Mouse (Mus musculus): ENCODE data around the gene Dusp6. TPM values are rescaled to one million over a fixed set of nuclear protein-coding genes. Genes with fewer than 3 reads are reported as not detected.

The Dusp6 gene
- polyA plus RNA-seq, 1 experiment from 2014 or later = 34.1 TPM

DNA sequence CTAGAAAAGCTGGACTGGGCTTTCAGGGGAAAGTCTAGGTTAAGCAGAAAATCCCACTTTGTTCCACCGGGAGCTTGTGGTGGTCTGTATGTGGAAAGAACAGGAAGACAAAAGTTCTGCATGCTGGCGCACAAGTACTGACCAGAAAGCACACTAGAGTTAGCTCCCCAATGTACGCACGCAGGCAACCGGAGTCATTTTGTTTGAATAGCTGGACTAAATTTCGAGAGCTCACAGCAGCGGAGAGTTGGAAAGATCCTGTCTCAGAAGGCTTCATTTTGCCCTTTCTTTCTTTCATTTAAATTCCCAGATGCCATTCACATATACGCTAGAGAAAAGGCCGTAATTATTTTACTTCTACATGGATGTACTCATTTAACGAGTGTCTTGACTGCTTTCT is 20.3 kb upstream of the Dusp6 start:
- ATAC-seq (no peak), DNase-seq (ENCODE audit: low spot score) (no peak)
- Histone ChIP-seq H3K4me3 (ENCODE audit: low read depth, low read length) (no peak overlapping the region), H3K36me3 (ENCODE audit: control insufficient read depth, insufficient read depth, low read length) (no peaks in the 10 kb centered on the region), H3K9me3 (replicated peaks; ENCODE audit: control insufficient read depth, low read length) (no peaks in the 10 kb centered on the region), H3K4me1 (ENCODE audit: control insufficient read depth, insufficient read depth, low read length) (no peaks in the 10 kb centered on the region), H3K27ac (ENCODE audit: low read depth, low read length) (no peak overlapping the region), H3K27me3 (replicated peaks; ENCODE audit: control insufficient read depth, insufficient read depth, low read length) (no peaks in the 10 kb centered on the region), H3K9ac (ENCODE audit: low read length) (no peak overlapping the region), H3K4me2 (ENCODE audit: low read length) (no peak overlapping the region)
- WGBS = 39% methylated on average over 10 of the region's 10 CpGs

DNA sequence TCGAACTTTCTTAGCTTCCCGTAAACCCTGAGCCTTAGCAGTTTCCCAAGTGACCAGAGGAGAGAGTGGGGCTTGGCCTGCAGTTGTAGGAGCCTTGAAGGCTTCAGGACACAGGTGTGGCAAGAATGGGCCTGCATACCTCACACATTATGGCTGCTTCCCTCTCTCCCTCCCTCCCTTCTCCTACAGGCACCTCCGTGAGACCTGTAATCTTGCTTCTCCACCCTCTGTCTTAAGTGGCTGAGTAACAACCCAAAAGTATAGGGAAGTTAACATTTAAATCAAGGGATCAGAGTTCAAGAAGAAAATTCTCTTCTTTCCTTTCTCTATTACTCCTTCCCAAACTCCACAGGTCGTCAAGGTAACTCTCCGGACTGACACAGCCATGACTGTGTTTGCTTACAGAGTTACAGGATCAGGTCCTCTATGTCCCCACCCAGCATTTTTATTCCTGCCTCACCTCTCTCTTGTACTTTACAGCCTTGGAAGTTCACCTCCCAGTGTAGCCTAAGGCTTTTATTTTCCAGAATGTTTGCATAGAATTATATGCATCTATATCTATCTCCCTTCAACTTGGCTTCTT is 19.0 kb upstream of the Dusp6 start:
- no peaks in the 10 kb centered on the region for H3K9me3 ChIP-seq (replicated peaks; ENCODE audit: control insufficient read depth, low read length)
- H3K27me3 ChIP-seq (replicated peaks; ENCODE audit: control insufficient read depth, insufficient read depth, low read length) = no peaks in the 10 kb centered on the region
- no peaks in the 10 kb centered on the region for H3K36me3 ChIP-seq (ENCODE audit: control insufficient read depth, insufficient read depth, low read length)
- H3K27ac ChIP-seq (ENCODE audit: low read depth, low read length) = no peak overlapping the region
- ATAC-seq (no peak), DNase-seq (ENCODE audit: low spot score) (no peak)
- WGBS = 70% methylated on average over 5 of the region's 5 CpGs
- no peak overlapping the region for H3K4me3 ChIP-seq (ENCODE audit: low read depth, low read length)
- no peak overlapping the region for H3K9ac ChIP-seq (ENCODE audit: low read length)
- no peaks in the 10 kb centered on the region for H3K4me1 ChIP-seq (ENCODE audit: control insufficient read depth, insufficient read depth, low read length)
- no peak overlapping the region for H3K4me2 ChIP-seq (ENCODE audit: low read length)

DNA sequence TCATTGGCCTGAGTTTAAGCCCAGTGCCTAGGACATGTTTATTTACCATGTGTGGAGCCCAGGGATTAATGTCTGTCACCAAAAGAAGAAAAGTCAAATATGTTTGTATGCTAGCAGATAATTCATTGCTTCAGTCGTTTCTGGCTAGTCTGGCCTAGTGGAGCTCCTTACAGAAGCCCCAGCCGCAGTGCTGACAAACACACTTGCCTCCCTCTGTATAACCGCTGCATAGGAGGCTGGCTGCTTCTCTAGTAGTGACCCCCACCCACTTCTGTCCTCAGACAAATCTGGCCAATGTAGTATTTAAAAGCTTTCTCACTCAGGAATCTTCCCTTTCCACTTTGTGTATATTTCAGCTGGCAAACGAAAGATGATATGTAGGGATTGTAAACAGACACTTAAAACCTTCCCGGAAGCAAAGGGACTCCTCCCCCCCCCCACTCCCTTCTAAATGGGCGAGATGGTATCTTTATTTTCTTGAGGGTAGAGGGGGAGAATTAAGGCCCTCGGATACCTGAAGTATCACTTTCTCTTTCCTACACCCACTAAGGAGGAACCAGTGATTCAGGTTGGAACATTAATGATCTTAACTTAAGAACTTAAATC is 18.3 kb upstream of the Dusp6 start:
- ATAC-seq = no peak

DNA sequence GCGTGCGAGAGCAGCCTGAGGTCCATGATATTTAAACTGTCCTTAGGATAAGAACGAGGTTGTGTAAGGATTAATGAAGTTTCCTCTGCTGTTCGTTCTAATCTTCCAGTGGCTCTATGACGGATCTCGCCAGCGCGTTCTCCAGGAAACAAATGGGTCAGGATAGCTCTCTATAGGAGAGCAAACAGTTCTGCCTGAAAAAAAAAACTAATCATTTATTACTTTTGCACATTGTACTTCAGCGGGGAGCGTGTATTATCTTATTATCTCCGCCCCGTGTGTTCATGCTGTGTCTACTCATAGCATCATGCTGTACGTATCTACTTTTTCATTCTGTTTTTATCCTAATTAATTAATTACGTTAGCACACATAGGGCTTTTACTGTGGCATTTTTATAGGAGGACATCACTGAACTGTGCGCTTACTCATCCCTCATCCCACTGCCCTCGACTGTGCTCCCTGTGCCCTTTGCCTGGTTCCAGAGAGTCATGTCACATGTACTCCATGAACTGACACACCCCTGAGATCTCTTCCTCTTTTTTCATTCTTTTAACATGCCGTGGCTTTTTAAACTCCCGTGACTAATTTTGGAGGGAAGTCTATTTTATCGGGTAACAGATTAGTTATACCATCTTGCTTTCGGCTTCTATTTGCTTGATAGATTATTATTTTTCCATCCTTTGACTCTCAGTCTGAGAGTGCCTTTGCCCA is 16.1 kb upstream of the Dusp6 start:
- H3K36me3 ChIP-seq (ENCODE audit: control insufficient read depth, insufficient read depth, low read length) = no peaks in the 10 kb centered on the region
- no peaks in the 10 kb centered on the region for H3K9me3 ChIP-seq (replicated peaks; ENCODE audit: control insufficient read depth, low read length)
- WGBS = 85% methylated on average over 20 of the region's 20 CpGs
- no peaks in the 10 kb centered on the region for H3K27me3 ChIP-seq (replicated peaks; ENCODE audit: control insufficient read depth, insufficient read depth, low read length)
- no peaks in the 10 kb centered on the region for H3K4me1 ChIP-seq (ENCODE audit: control insufficient read depth, insufficient read depth, low read length)
- no peak overlapping the region for H3K27ac ChIP-seq (ENCODE audit: low read depth, low read length)
- ATAC-seq = no peak
- DNase-seq (ENCODE audit: low spot score) = no peak
- no peak overlapping the region for H3K4me2 ChIP-seq (ENCODE audit: low read length)
- no peak overlapping the region for H3K4me3 ChIP-seq (ENCODE audit: low read depth, low read length)
- H3K9ac ChIP-seq (ENCODE audit: low read length) = no peak overlapping the region

More for the DNA sequence above, 18.3 kb upstream of the Dusp6 start:
- Histone ChIP-seq H3K36me3 (ENCODE audit: control insufficient read depth, insufficient read depth, low read length) (no peaks in the 10 kb centered on the region), H3K4me2 (ENCODE audit: low read length) (no peak overlapping the region), H3K9me3 (replicated peaks; ENCODE audit: control insufficient read depth, low read length) (no peaks in the 10 kb centered on the region), H3K4me1 (ENCODE audit: control insufficient read depth, insufficient read depth, low read length) (no peaks in the 10 kb centered on the region), H3K4me3 (ENCODE audit: low read depth, low read length) (no peak overlapping the region), H3K9ac (ENCODE audit: low read length) (no peak overlapping the region), H3K27me3 (replicated peaks; ENCODE audit: control insufficient read depth, insufficient read depth, low read length) (no peaks in the 10 kb centered on the region), H3K27ac (ENCODE audit: low read depth, low read length) (no peak overlapping the region)
- 63% methylated on average over 7 of the region's 7 CpGs for WGBS
- no peak for DNase-seq (ENCODE audit: low spot score)

DNA sequence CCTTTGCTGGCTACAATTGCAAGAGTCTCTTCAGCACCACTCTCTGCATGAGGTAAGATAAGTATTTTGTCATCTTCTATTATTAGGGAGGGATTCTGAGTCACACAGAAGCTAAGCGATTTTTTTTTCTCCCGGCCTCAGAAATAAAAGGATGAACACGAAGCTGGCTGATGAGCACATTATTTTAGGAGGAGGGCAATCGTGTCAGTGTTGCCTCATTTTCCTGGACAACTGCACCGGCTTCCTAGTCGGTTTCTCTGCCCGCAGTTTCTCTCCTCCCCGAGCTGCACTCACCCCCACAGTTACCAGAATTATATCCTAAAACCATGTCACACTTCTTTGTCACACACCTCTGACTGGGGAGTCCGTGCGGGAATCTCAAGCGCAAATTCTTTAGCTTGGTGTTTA is 12.2 kb upstream of the Dusp6 start:
- H3K27ac ChIP-seq (ENCODE audit: low read depth, low read length) = no peak overlapping the region
- H3K27me3 ChIP-seq (replicated peaks; ENCODE audit: control insufficient read depth, insufficient read depth, low read length) = no peaks in the 10 kb centered on the region
- H3K4me3 ChIP-seq (ENCODE audit: low read depth, low read length) = no peak overlapping the region
- no peak overlapping the region for H3K4me2 ChIP-seq (ENCODE audit: low read length)
- ATAC-seq = no peak
- no peaks in the 10 kb centered on the region for H3K36me3 ChIP-seq (ENCODE audit: control insufficient read depth, insufficient read depth, low read length)
- no peaks in the 10 kb centered on the region for H3K4me1 ChIP-seq (ENCODE audit: control insufficient read depth, insufficient read depth, low read length)
- DNase-seq (ENCODE audit: low spot score) = no peak
- H3K9ac ChIP-seq (ENCODE audit: low read length) = no peak overlapping the region
- no peaks in the 10 kb centered on the region for H3K9me3 ChIP-seq (replicated peaks; ENCODE audit: control insufficient read depth, low read length)
- WGBS = 79% methylated on average over 11 of the region's 11 CpGs

DNA sequence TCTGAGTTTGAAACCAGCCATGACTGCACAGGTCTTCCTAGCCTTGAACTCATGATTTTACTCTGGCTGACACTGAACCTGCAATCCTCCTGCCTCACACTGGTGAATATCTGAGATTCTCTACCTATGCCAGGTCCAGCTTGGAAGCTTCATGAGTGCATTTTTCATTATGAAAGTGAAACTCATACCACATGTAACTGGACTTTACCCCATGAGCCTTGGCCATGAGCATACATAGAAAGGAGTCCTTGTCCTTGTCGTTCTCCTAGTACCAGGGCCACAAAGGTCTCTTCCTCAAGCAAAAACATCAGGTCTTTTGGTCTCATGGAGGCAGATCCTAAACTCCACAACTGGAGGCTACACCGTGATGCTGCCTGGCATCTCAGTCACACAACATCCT is 9.6 kb upstream of the Dusp6 start:
- Histone ChIP-seq H3K4me3 (ENCODE audit: low read depth, low read length) (no peak overlapping the region), H3K27ac (ENCODE audit: low read depth, low read length) (no peak overlapping the region), H3K27me3 (replicated peaks; ENCODE audit: control insufficient read depth, insufficient read depth, low read length) (no peaks in the 10 kb centered on the region), H3K4me1 (ENCODE audit: control insufficient read depth, insufficient read depth, low read length) (no peaks in the 10 kb centered on the region), H3K9me3 (replicated peaks; ENCODE audit: control insufficient read depth, low read length) (no peaks in the 10 kb centered on the region), H3K4me2 (ENCODE audit: low read length) (no peak overlapping the region), H3K9ac (ENCODE audit: low read length) (no peak overlapping the region), H3K36me3 (ENCODE audit: control insufficient read depth, insufficient read depth, low read length) (no peaks in the 10 kb centered on the region)
- DNase-seq (ENCODE audit: low spot score) = no peak
- no peak for ATAC-seq
- WGBS = 87% methylated on average over 2 of the region's 2 CpGs

DNA sequence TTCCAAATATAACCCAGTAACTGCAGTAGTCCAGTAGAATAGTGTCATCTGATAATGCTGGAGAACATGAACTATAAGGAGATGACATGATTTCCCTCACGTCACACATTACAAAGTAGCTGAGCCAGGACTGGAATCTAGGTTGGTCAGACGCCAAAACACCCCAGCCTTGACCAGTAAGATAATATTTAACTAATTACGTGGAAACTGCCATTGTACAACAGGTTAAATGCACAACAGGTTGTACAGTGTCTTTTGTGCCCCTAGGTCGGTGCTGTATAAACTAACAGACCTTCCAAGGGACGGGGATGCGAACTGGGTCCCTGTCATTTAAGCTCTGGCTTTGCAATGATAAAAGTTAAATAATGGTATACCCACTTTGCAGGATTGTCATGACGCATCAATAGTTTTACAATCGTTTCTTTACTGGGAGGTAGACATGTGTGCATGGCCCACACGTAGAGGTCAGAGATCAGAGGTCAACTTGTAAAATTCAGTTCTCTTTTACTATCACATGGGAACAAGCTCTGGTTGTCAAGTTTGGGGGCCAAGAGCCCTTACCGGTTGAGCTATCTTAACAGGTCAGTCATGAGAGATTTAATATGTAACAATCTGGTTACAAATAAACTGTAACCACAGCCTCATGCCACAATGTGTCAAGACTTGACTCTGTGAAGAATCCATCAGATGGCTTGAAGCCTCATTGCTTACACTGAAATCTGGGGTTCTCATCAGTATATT is 7.0 kb upstream of the Dusp6 start:
- 91% methylated on average over 10 of the region's 10 CpGs for WGBS
- DNase-seq (ENCODE audit: low spot score) (no peak), ATAC-seq (no peak)
- no peaks in the 10 kb centered on the region for H3K36me3 ChIP-seq (ENCODE audit: control insufficient read depth, insufficient read depth, low read length)
- H3K27me3 ChIP-seq (replicated peaks; ENCODE audit: control insufficient read depth, insufficient read depth, low read length) = no peaks in the 10 kb centered on the region
- no peaks in the 10 kb centered on the region for H3K9me3 ChIP-seq (replicated peaks; ENCODE audit: control insufficient read depth, low read length)
- no peak overlapping the region for H3K4me2 ChIP-seq (ENCODE audit: low read length)
- no peak overlapping the region for H3K4me3 ChIP-seq (ENCODE audit: low read depth, low read length)
- H3K9ac ChIP-seq (ENCODE audit: low read length) = no peak overlapping the region
- no peak overlapping the region for H3K27ac ChIP-seq (ENCODE audit: low read depth, low read length)
- peaks cover 1% of the 10 kb centered on the region; the same call in 1 of the 2 replicates for H3K4me1 ChIP-seq (ENCODE audit: control insufficient read depth, insufficient read depth, low read length)

DNA sequence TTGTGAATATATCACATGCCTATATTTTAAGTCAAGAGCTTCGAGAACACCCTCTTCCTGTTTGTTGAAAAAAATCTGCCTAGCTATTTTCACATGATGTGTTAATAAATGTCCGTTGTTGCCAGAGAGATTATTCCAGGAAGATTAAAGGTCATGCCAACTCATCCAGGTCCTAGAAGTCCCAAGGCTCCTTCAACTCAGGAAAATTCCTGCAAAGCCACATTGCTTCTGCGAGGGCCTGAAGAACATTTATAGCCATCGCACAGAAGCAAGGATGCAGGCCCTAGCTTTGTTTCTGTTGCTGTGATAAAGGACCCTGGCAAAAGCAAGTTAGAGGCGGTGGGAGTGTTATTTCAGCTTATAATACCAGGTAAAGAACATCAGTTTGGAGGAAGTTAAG is 5.5 kb upstream of the Dusp6 start:
- no peaks in the 10 kb centered on the region for H3K27me3 ChIP-seq (replicated peaks; ENCODE audit: control insufficient read depth, insufficient read depth, low read length)
- no peak overlapping the region for H3K27ac ChIP-seq (ENCODE audit: low read depth, low read length)
- H3K4me1 ChIP-seq (ENCODE audit: control insufficient read depth, insufficient read depth, low read length) = peaks cover 8% of the 10 kb centered on the region
- ATAC-seq = no peak
- H3K9me3 ChIP-seq (replicated peaks; ENCODE audit: control insufficient read depth, low read length) = no peaks in the 10 kb centered on the region
- WGBS = 89% methylated on average over 5 of the region's 5 CpGs
- no peaks in the 10 kb centered on the region for H3K36me3 ChIP-seq (ENCODE audit: control insufficient read depth, insufficient read depth, low read length)
- no peak overlapping the region for H3K4me2 ChIP-seq (ENCODE audit: low read length)
- no peak overlapping the region for H3K4me3 ChIP-seq (ENCODE audit: low read depth, low read length)
- DNase-seq (ENCODE audit: low spot score) = no peak
- no peak overlapping the region for H3K9ac ChIP-seq (ENCODE audit: low read length)
